Mouse (Mus musculus) liver, embryonic 15.5 days (tissue): ENCODE measurements around the gene Zgpat. TPM values are rescaled to one million over a fixed set of nuclear protein-coding genes. Genes with fewer than 3 reads are reported as not detected.

Source experiments
- ATAC-seq: fragments of 200-750 bp; cut with Nextera tagmentation; 2 replicates; pipeline ENCODE4 v1.8.0; 2017; ENCODE audit warnings: moderate number of reproducible peaks, mild to moderate bottlenecking, moderate library complexity; ENCODE audit not compliant: insufficient read depth
- H3K27ac ChIP-seq: fragments of 300-500 bp; sonication (generic); replicated peaks from 2 replicates; pipeline ENCODE4 v1.5.1; 2015; ENCODE audit warnings: mild to moderate bottlenecking, inconsistent platforms
- H3K27me3 ChIP-seq: fragments of 300-500 bp; sonication (generic); 2 replicates; pipeline ENCODE4 v1.6.1; 2015; ENCODE audit warnings: mild to moderate bottlenecking, inconsistent platforms
- H3K36me3 ChIP-seq: fragments of 300-500 bp; sonication (generic); replicated peaks from 2 replicates; pipeline ENCODE4 v1.6.1; 2015; ENCODE audit warnings: moderate library complexity, mild to moderate bottlenecking, inconsistent platforms
- H3K4me1 ChIP-seq: fragments of 300-500 bp; sonication (generic); replicated peaks from 2 replicates; pipeline ENCODE4 v1.6.1; 2015; ENCODE audit warnings: inconsistent platforms
- H3K4me2 ChIP-seq: fragments of 300-500 bp; sonication (generic); 2 replicates; pipeline ENCODE4 v1.6.1; 2015; ENCODE audit warnings: moderate library complexity, mild to moderate bottlenecking, inconsistent platforms
- H3K4me3 ChIP-seq: fragments of 300-500 bp; sonication (generic); replicated peaks from 2 replicates; pipeline ENCODE4 v1.5.1; 2015; ENCODE audit warnings: mild to moderate bottlenecking, inconsistent platforms
- H3K9ac ChIP-seq: fragments of 300-500 bp; sonication (generic); 2 replicates; pipeline ENCODE4 v1.6.1; 2015; ENCODE audit warnings: moderate library complexity, mild to moderate bottlenecking, inconsistent platforms
- H3K9me3 ChIP-seq: fragments of 300-500 bp; sonication (generic); replicated peaks from 2 replicates; pipeline ENCODE4 v1.6.1; 2016; ENCODE audit warnings: inconsistent platforms
- WGBS: fragments of 180-500 bp; shearing (Covaris S2); methylation state at CpG from one replicate; pipeline ENCODE4 v1.1.7; 2015; ENCODE audit warnings: mixed read lengths; ENCODE audit not compliant: insufficient replicate concordance; 5-methylcytosine and 5-hydroxymethylcytosine counted together
- polyA plus RNA-seq: library from polyadenylated mRNA; unstranded; fragments of >200 nt; fragmentation: Nextera tagmentation; extraction: Ambion mirVana; gene quantifications from 2 replicates; pipeline ENCODE4 v1.2.1, GENCODE M21; 2015

The Zgpat gene
- 12.0 and 12.1 TPM in 2 replicates for polyA plus RNA-seq

- peaks cover 48% of the 10 kb centered on the region for H3K4me1 ChIP-seq
These were observed at the start of gene Zgpat, which contains the start of gene Arfrp1 for GRCm38 (mm10) chr2:181364860-181365596. Gene Zgpat (plus strand): TSS chr2:181364928. Gene Arfrp1 (minus strand): TSS chr2:181365404.

DNA sequence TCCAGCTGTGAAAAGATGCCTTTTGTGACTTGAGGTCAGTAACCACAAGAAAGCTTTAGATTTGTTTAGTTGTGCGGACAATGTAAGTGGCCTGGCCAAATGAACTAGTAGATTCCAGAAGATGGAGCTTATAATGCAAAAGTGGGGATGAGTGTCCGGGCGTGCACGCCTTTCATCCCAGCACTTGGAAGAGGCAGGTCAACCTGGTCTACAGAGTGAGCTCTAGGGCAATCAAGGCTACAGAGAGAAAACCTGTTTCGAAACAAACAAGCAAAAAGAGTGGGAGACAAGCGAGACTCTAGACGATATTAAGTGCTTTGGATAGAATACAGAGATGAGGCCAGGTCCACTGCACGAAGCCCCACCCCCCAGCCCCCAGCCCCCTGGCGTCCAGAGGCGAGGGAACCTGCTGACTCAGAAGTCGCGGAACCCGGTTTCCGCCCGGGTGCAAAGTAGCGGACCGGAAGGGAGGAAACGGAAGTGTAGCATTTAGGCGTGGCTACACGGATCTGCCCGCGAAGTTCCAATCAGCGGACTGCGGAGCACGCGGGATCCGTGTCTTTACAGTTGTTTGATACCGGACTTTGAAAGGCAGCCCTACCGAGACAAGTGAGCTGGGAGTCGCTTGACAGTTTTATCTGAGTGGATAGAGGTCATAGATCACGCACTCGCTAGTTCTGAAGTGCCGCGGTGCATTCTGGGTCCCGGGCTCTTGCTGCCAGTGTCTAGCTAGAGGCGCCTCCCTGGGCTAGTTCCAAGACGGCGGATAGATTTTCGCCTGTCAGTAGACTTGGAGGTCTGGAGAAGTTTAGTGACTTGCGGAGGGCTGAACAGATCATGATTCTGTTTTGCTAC lies 45.3 kb upstream of the Zgpat start, which contains the start of gene Rtel1:
Gene Rtel1 (plus strand): TSS at position 492 of the 855 bp plus-strand sequence.
- peaks cover 42% of the 10 kb centered on the region for H3K27me3 ChIP-seq
- peaks cover 20% of the 10 kb centered on the region for H3K4me1 ChIP-seq
- peak within 1 kb of the TSS; percentile 80 for H3K4me3 ChIP-seq
- WGBS = 4% methylated on average over 40 of the region's 40 CpGs
- ATAC-seq = peak; percentile 94
- H3K4me2 ChIP-seq = peak within 1 kb of the TSS; percentile 80
- H3K27ac ChIP-seq = peak within 1 kb of the TSS; percentile 96
- H3K36me3 ChIP-seq = peaks cover 36% of the 10 kb centered on the region
- peak within 1 kb of the TSS; percentile 63 for H3K9ac ChIP-seq
- no peaks in the 10 kb centered on the region for H3K9me3 ChIP-seq

More at GRCm38 (mm10) chr2:181364860-181365596, at the start of gene Zgpat, which contains the start of gene Arfrp1:
- WGBS = under 1% methylated on average over 71 of the region's 71 CpGs
- Histone ChIP-seq H3K9me3 (no peaks in the 10 kb centered on the region), H3K4me2 (peak within 1 kb of the TSS; percentile 97), H3K27ac (peak within 1 kb of the TSS; percentile 93), H3K9ac (peak within 1 kb of the TSS; percentile 90), H3K36me3 (peaks cover 41% of the 10 kb centered on the region), H3K4me3 (peak within 1 kb of the TSS; percentile 78), H3K27me3 (no peaks in the 10 kb centered on the region)
- ATAC-seq = peak; percentile 92

- Histone ChIP-seq H3K27ac (peak overlapping the region; percentile 96), H3K9me3 (no peaks in the 10 kb centered on the region), H3K9ac (peak overlapping the region; percentile 63), H3K4me2 (peak overlapping the region; percentile 80), H3K4me1 (peaks cover 20% of the 10 kb centered on the region), H3K36me3 (peaks cover 43% of the 10 kb centered on the region), H3K4me3 (peak overlapping the region; percentile 80), H3K27me3 (peaks cover 36% of the 10 kb centered on the region)
- 0 out of 2 replicates have a peak, but pooled peaks have one; percentile 4 for ATAC-seq
- 13% methylated on average over 7 of the region's 7 CpGs for WGBS
These were observed 44.6 kb upstream of the Zgpat start for GRCm38 (mm10) chr2:181320103-181320499.

DNA sequence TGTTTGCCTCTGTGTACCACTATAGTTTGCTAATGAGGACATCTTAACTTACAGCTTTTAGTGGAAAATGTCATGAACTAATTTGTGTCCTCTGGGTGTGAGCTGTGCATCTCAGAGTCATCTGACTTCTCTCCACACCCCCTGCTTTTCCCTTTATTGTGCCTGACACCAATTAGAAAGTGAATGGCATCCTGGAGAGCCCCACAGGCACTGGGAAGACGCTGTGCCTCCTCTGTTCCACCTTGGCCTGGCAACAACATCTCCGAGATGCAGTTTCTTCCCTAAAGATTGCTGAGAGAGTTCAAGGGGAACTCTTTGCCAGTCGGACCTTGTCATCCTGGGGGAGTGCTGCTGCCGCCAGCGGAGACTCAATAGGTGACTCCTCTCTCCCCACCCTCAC lies 42.6 kb upstream of the Zgpat start:
- ATAC-seq = no peak
- Histone ChIP-seq H3K27ac (no peak overlapping the region), H3K4me1 (peaks cover 20% of the 10 kb centered on the region), H3K4me2 (no peak overlapping the region), H3K27me3 (peaks cover 15% of the 10 kb centered on the region), H3K4me3 (no peak overlapping the region), H3K9ac (no peak overlapping the region), H3K36me3 (peaks cover 61% of the 10 kb centered on the region), H3K9me3 (no peaks in the 10 kb centered on the region)
- 69% methylated on average over 5 of the region's 5 CpGs for WGBS

DNA sequence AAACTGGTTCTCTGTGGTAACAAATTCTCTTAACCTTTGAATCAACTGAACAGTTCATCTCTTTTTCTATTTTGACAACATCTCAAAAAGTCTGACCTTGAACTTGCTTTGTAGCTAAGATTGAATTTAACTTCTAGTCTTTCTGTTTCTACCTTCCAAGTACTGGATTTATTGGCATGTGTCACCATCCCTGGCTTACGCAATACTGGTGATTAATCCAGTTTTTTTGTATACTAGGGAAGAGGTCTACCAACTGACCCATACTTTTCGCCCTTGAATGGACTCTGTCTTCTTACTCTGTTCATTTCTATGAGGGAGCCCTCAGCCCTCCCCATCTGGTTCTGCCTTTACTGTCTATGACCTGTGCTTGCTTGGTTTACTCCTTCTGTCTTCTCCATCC lies 38.6 kb upstream of the Zgpat start:
- WGBS = 73% methylated on average over 2 of the region's 2 CpGs
- H3K9me3 ChIP-seq = no peaks in the 10 kb centered on the region
- no peak overlapping the region for H3K27ac ChIP-seq
- no peak overlapping the region for H3K4me3 ChIP-seq
- no peaks in the 10 kb centered on the region for H3K4me1 ChIP-seq
- H3K9ac ChIP-seq = no peak overlapping the region
- H3K27me3 ChIP-seq = no peaks in the 10 kb centered on the region
- H3K36me3 ChIP-seq = peaks cover 93% of the 10 kb centered on the region
- no peak overlapping the region for H3K4me2 ChIP-seq
- ATAC-seq = no peak

GRCm38 (mm10) chr2:181332542-181332941 lies 32.2 kb upstream of the Zgpat start:
- Histone ChIP-seq H3K36me3 (peaks cover 85% of the 10 kb centered on the region), H3K4me2 (no peak overlapping the region)
- no peak for ATAC-seq

DNA sequence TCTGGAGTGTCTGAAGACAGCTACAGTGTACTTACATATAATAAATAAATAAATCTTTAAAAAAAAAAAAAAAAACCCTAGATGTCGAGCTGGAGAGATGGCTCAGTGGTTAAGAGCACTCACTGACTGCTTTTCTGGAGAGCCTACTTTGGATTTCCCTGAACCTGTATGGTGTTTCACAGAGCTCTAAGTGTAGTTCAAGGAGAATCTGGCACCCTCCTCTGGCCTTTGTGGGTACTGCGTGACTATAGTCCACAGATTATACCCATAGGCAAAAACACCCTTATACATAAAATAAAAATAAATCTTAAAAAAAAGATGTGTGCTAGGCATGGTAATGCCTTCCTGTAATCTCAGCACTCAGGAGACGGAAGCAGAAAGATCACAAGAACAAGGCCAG lies 30.7 kb upstream of the Zgpat start:
- no peaks in the 10 kb centered on the region for H3K4me1 ChIP-seq
- 45% methylated on average over 3 of the region's 3 CpGs for WGBS
- no peaks in the 10 kb centered on the region for H3K27me3 ChIP-seq
- no peaks in the 10 kb centered on the region for H3K9me3 ChIP-seq
- peak; percentile 58 for ATAC-seq
- no peak overlapping the region for H3K4me3 ChIP-seq
- no peak overlapping the region for H3K9ac ChIP-seq
- peaks cover 84% of the 10 kb centered on the region for H3K36me3 ChIP-seq
- H3K4me2 ChIP-seq = no peak overlapping the region
- no peak overlapping the region for H3K27ac ChIP-seq

More at GRCm38 (mm10) chr2:181332542-181332941, 32.2 kb upstream of the Zgpat start:
- no peak overlapping the region for H3K4me3 ChIP-seq
- H3K27me3 ChIP-seq = no peaks in the 10 kb centered on the region
- no peaks in the 10 kb centered on the region for H3K9me3 ChIP-seq
- H3K9ac ChIP-seq = no peak overlapping the region
- H3K27ac ChIP-seq = no peak overlapping the region
- no peaks in the 10 kb centered on the region for H3K4me1 ChIP-seq

GRCm38 (mm10) chr2:181340426-181340825 lies 24.3 kb upstream of the Zgpat start:
- peaks cover 83% of the 10 kb centered on the region for H3K36me3 ChIP-seq
- H3K9ac ChIP-seq = no peak overlapping the region
- 81% methylated on average over 4 of the region's 4 CpGs for WGBS
- H3K9me3 ChIP-seq = no peaks in the 10 kb centered on the region
- ATAC-seq = no peak
- H3K27ac ChIP-seq = no peak overlapping the region
- H3K4me1 ChIP-seq = no peaks in the 10 kb centered on the region
- H3K27me3 ChIP-seq = no peaks in the 10 kb centered on the region
- no peak overlapping the region for H3K4me2 ChIP-seq
- H3K4me3 ChIP-seq = no peak overlapping the region

- Histone ChIP-seq H3K27ac (no peak overlapping the region), H3K9me3 (no peaks in the 10 kb centered on the region), H3K9ac (no peak overlapping the region), H3K27me3 (no peaks in the 10 kb centered on the region), H3K4me1 (no peaks in the 10 kb centered on the region), H3K4me3 (no peak overlapping the region), H3K4me2 (no peak overlapping the region), H3K36me3 (peaks cover 83% of the 10 kb centered on the region)
- no peak for ATAC-seq
- WGBS = 77% methylated on average over 6 of the region's 6 CpGs
These were observed 22.0 kb upstream of the Zgpat start for GRCm38 (mm10) chr2:181342766-181343165.

- no peaks in the 10 kb centered on the region for H3K27me3 ChIP-seq
- H3K4me3 ChIP-seq = no peak overlapping the region
- WGBS = 75% methylated on average over 3 of the region's 3 CpGs
- no peaks in the 10 kb centered on the region for H3K4me1 ChIP-seq
- H3K27ac ChIP-seq = no peak overlapping the region
- peaks cover 97% of the 10 kb centered on the region for H3K36me3 ChIP-seq
- no peaks in the 10 kb centered on the region for H3K9me3 ChIP-seq
- H3K4me2 ChIP-seq = no peak overlapping the region
- H3K9ac ChIP-seq = no peak overlapping the region
- no peak for ATAC-seq
These were observed 7.9 kb upstream of the Zgpat start for GRCm38 (mm10) chr2:181356780-181357179.

GRCm38 (mm10) chr2:181363946-181364345 lies 782 bp upstream of the Zgpat start:
- peak overlapping the region; percentile 78 for H3K4me3 ChIP-seq
- no peaks in the 10 kb centered on the region for H3K9me3 ChIP-seq
- H3K27ac ChIP-seq = no peak overlapping the region
- ATAC-seq = no peak
- H3K4me1 ChIP-seq = peaks cover 48% of the 10 kb centered on the region
- 67% methylated on average over 3 of the region's 3 CpGs for WGBS
- H3K36me3 ChIP-seq = peaks cover 44% of the 10 kb centered on the region
- H3K9ac ChIP-seq = peak overlapping the region; percentile 90; the same call in 1 of the 2 replicates
- peak overlapping the region; percentile 97 for H3K4me2 ChIP-seq
- H3K27me3 ChIP-seq = no peaks in the 10 kb centered on the region
